ENCODE assay signal across 24 mouse cellular contexts in genomic region chr5:89055656-89056055, GRCm38 (mm10).
A peak's percentile ranks its signal among the peaks of the same experiment; 100 is the strongest.
DNase-seq lines count a peak whose midpoint lies in the region; ATAC-seq lines count a peak whose summit lies in the region.
"Had no signal": no experiment of that assay in that cellular context is flagged by ENCODE, and none has a peak within 500 bp of the region (broad histone marks: within the 10 kb centered on the region; RNA-seq: fewer than 3 reads in every experiment).

No protein-coding gene starts in this region.

- no peak overlapping the region for H3K9ac ChIP-seq in forebrain, embryonic 15.5 days (replicated peaks)
- H3K9ac ChIP-seq in forebrain, embryonic 13.5 days: no peak overlapping the region
- H3K9ac ChIP-seq: limb, embryonic 13.5 days; lung, embryonic 15.5 days; midbrain, embryonic 15.5 days had no signal

- H3K9me3 ChIP-seq in forebrain, embryonic 15.5 days: no peaks in the 10 kb centered on the region
- H3K9me3 ChIP-seq in forebrain, embryonic 13.5 days (replicated peaks): no peaks in the 10 kb centered on the region
- H3K9me3 ChIP-seq: limb, embryonic 13.5 days; lung, embryonic 15.5 days; midbrain, embryonic 10.5 days; midbrain, embryonic 15.5 days had no signal

- peaks cover 14% of the 10 kb centered on the region for H3K4me1 ChIP-seq in forebrain, embryonic 15.5 days
- 0 out of 2 replicates have a peak, but pooled peaks cover 4% of the 10 kb centered on the region for H3K4me1 ChIP-seq in forebrain, embryonic 13.5 days
- H3K4me1 ChIP-seq: lung, embryonic 15.5 days; midbrain, embryonic 10.5 days; midbrain, embryonic 15.5 days had no signal

- intact Hi-C loops in left cerebral cortex, postnatal 4 days (cut with DNase I): no loop called here

- peak overlapping the region; percentile 63 for H3K27ac ChIP-seq in forebrain, embryonic 15.5 days (replicated peaks)
- H3K27ac ChIP-seq in forebrain, embryonic 13.5 days: no peak overlapping the region
- H3K27ac ChIP-seq: left cerebral cortex, adult 2 months; limb, embryonic 13.5 days; lung, embryonic 15.5 days; midbrain, embryonic 10.5 days; midbrain, embryonic 15.5 days; stomach, postnatal 0 days had no signal

- no peak overlapping the region for H3K4me3 ChIP-seq in forebrain, embryonic 15.5 days
- H3K4me3 ChIP-seq in forebrain, embryonic 13.5 days: no peak overlapping the region
- H3K4me3 ChIP-seq: left cerebral cortex, adult 2 months; limb, embryonic 13.5 days; lung, embryonic 15.5 days; midbrain, embryonic 10.5 days; midbrain, embryonic 15.5 days had no signal

- WGBS in forebrain, embryonic 15.5 days: 67% methylated on average over 3 of the region's 3 CpGs
- WGBS in forebrain, embryonic 13.5 days: 89% methylated on average over 3 of the region's 3 CpGs

- H3K27me3 ChIP-seq in forebrain, embryonic 15.5 days: no peaks in the 10 kb centered on the region
- no peaks in the 10 kb centered on the region for H3K27me3 ChIP-seq in forebrain, embryonic 13.5 days
- H3K27me3 ChIP-seq: limb, embryonic 13.5 days; lung, embryonic 15.5 days; midbrain, embryonic 15.5 days; Patski had no signal

- no peak overlapping the region for H3K4me2 ChIP-seq in forebrain, embryonic 15.5 days (replicated peaks)
- no peak overlapping the region for H3K4me2 ChIP-seq in forebrain, embryonic 13.5 days
- H3K4me2 ChIP-seq: limb, embryonic 13.5 days; liver, embryonic 11.5 days; lung, embryonic 15.5 days; midbrain, embryonic 15.5 days had no signal

- ATAC-seq in forebrain, embryonic 15.5 days (replicated peaks): 0 out of 2 replicates have a peak, but pooled peaks have one; percentile 15
- ATAC-seq in forebrain, embryonic 13.5 days: no peak
- ATAC-seq: intestine, embryonic 16.5 days; midbrain, embryonic 15.5 days; Patski had no signal

- DNase-seq in left cerebral cortex, postnatal 4 days: peak; percentile 20
- DNase-seq in left cerebral cortex, adult 18-20 months (ENCODE audit: low spot score in 2 of 2): no peak
- peak; percentile 96 for DNase-seq in cerebellum, adult 9-10 months
- peak; percentile 79 to 80 for DNase-seq in cerebellum, postnatal 36 days
- DNase-seq in spleen, adult 18-20 months: no peak
- DNase-seq in thymus, postnatal 36 days: no peak
- DNase-seq: adrenal gland, postnatal 14 days; gastrocnemius, postnatal 10 days; heart, postnatal 14 days; kidney, adult 9 months; kidney, postnatal 10 days; thymus, adult 18-20 months; thymus, postnatal 25 days had no signal

- no peaks in the 10 kb centered on the region for H3K36me3 ChIP-seq in forebrain, embryonic 15.5 days
- no peaks in the 10 kb centered on the region for H3K36me3 ChIP-seq in forebrain, embryonic 13.5 days (ENCODE audit: poor library complexity, severe bottlenecking)
- H3K36me3 ChIP-seq: limb, embryonic 13.5 days; lung, embryonic 15.5 days; midbrain, embryonic 10.5 days; midbrain, embryonic 15.5 days had no signal

Comparison
In these comparisons a context has a peak if more than half of its experiments do, and no peak if none do; other contexts are left out.
1. DNase-seq: peak in left cerebral cortex, postnatal 4 days (single experiment), cerebellum, adult 9-10 months (single experiment) and cerebellum, postnatal 36 days (2 of 2); none in left cerebral cortex, adult 18-20 months (0 of 2), spleen, adult 18-20 months (0 of 2) and thymus, postnatal 36 days (0 of 2).